Mouse (Mus musculus) urinary bladder, postnatal 10 days (tissue): ENCODE measurements around the gene Pmf1.

Experiments
- DNase-seq: peaks from one replicate; pipeline ENCODE4 v3.0.0; 2022; ENCODE audit warnings: low spot score

Gene Pmf1

DNA sequence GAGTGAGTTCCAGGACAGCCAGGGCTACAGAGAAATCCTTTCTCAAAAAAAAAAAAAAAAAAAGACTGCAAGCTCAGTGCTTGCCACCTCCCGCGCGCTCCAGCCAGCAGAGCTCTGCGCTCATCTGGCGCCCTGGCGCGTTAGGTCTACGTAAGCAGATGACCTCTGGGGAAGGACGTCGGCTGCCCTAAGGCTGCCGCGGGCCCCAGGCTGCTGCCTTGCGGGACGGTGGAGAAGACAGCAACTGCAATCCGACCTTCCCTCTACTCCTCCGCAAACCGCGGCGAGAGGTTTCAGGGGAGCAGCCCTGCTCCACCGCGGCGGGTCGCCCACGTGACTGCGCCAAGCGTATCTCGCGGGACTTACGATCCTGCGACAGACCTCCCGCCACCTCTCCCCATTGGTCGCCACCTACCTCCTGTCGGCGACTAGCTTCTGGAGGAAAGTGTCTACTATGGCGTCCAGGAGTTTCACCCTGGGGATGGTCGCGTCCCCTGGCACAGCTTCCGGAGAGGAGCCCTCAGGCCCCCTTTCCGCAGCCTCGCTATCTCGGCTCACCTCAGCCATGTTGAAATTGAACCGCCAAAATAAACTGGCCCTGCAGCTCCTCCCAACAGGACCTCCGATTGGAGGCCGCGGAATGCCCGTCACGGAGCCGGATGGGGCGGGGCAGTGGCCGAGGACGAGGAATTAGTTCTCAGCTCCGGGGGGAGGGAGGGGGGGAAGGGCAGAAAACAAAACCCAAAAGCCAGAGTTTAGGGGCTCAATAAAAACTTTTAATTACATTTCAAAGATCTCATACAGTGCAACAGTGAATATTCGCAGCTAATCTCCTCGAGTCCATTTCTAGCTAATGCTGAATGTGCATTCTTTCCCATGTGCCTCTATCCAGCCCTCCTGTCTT is at the start of gene Pmf1:
Gene Pmf1, minus strand, starts transcription at position 591 of the 904 bp plus-strand sequence.
- peak; percentile 74 for DNase-seq

DNA sequence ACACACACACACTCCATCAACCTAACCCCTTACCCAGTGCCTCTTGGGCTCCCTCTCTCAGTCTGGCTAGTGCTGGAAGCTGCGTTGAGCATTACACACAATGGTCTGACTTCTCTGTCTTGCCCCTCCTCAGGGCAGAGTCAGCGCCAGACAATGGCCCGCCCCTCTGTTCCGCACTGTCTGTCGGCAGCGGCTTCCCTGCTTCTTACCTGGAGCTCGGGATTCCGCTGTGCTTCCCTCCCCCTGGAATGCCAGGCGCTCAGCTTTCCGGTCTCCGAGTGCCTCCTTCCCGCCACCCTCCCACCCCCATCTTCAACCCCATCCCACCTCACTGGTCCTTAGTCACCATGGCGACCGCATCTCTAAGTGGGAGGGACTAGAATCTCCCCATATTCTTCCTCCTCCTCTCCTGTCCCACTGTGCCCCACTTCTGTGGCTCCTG is 48.7 kb upstream of the Pmf1 start:
- DNase-seq = no peak

DNA sequence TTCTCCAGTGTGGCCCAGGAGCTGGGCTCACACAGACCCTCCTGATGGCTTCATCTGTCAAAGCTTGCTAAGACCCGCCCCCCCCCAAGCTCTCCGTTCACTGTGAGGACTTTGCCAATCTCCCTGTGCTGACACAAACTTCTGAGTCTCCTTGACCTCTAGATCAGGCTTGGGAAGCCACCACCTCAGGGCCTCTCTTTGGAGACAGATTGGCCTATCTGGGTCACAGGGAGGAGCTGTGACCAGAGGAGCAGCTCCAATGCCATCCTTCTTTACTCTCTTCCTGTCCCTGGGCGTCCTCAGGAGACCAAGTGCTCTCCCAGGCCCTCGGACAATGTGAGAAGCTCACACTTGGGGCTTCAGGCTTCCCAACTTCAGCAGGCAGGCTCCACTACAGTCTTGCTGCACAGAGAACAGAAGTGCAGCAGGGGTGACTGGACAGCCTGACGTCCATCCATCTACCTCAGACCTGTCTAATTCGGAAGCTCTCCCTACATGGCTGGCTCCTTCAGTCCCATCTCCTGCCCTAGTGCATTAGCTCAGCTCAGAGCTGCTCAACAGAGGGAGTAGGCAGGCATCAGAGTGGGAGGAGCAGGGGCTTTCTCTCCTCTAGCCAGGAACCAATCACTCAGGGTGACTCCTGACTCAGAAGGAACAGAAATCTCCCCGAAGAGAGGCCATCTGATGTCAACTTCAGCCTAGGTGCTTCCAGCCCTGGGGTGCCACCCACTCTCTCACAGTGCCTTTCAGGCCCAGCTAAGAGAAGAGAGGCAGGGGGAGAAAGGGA is 46.8 kb upstream of the Pmf1 start:
- DNase-seq = no peak

DNA sequence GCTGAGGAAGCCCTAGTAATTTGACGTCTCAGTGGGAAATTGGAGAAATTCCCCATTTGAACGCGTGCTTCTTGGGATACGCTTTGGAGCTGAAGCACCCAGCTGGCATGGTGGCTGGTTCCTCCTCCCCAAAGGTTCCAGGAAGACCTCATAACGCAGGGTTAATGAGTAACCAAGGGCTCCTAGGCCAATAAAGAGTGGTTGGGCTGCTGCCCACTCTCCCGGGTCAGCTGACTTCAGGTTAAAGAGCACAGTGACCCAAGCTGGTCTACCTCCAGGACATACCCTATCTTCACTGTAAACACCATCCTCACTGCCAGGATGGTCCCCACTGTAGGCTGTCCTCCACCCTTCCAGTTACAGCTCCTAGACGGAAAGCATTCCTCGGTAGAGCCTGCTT is 46.2 kb upstream of the Pmf1 start:
- DNase-seq = no peak

DNA sequence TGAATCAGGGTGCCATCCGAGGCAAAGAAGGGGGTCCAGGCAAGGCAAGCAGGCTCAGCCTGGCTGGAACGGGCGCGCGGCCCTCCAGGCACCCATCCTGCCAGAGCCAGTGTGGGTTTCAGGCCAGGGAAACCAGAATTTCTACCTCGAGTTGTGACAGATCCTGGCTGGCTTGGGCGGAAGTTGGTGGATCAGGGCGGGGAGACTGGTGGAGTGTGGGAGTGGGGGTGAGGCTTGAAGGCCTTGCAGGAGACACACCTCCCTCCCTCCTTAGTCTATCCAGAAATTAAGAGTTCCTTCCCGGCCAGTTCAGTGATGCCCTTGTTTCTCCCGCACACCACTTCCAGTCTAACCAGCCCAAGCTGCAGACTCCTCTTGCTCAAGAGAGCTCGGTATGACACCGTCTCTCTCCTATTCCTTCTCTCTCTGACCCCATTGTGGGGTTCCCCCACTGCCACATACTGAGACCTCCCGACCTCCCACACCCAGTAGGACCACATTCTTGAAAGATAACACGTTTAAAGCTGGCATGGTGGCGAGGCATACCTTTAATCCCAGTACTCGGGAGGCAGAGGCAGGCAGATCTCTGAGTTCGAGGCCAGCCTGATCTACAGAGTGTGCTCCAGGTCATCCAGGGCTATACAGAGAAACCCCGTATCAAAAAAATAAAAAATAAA is 45.6 kb upstream of the Pmf1 start:
- DNase-seq = no peak

DNA sequence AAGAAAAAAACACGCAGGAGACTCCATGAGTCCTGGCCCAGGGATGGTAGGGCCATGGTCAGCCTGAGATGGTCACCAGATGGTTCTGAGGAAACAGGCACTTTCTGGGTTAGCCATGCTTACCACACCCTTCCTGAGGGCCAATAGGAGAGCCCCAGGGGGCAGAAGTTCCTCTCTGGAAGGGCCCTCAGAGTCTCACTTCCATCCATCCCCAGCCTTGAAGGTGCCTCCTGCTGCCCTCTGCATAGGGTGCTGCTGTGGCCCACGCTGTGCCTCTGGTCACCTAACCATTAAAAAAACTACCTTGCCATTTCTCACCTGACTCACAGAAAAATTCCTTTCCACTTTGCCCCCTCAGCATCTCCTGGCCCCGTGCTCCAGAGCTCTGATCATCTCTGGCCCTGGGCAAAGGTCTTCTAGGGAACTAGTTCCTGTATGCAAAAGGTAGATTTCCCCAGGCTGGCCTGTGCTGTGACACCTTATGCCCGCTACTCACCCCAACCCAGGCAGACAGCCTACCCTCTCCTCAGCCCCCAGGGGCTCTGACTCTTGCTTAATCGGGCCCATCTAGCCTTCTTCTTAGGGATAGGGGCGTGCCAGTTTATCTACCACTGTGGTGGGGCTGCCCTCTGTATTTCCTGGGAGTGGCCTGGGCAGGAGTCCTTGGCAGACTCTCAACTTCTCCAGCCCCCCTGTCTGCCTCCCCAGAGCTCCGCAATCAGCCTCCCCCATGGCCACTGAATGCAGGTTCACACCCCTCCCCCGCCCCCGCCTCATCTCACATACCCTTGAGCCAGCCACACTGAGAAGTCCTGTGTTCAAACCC is 44.8 kb upstream of the Pmf1 start:
- no peak for DNase-seq

DNA sequence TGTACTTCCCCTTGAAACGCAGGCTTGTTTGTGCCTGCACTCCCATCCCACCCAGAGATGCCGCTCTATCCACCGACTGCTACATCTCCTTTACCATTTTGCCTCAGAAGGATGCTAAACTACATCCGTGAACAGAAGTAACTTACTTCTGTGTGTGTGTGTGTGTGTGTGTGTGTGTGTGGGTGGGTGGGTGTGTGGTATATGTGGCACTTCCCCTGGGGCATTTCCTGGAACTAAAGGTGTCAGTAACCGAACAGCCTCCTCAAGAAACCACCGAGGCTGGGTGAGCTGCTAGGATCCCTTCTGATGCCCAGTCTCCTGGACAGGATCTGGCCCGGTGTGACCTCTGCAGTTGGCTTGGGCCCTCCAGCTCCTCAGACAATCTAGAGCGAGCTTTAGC is 43.9 kb upstream of the Pmf1 start:
- no peak for DNase-seq

DNA sequence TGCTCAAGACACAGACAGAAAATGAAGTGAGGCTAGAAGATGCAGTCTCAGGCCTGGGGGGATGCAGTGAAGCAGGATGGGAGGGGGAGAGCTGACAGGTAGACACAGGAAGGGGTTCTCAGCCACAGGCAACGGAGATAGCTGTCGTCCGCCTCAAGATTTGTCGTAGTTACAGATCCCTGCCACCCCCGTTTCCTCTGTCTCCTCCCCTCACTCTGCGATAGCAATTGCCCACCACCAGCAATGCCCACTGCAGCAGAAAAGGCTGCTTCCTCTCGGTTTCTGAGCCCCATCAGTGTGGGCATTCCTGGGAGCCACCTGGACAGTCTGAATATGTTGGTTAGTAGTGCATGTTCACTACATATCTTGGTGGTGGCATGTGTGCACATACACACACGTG is 43.2 kb upstream of the Pmf1 start:
- no peak for DNase-seq

DNA sequence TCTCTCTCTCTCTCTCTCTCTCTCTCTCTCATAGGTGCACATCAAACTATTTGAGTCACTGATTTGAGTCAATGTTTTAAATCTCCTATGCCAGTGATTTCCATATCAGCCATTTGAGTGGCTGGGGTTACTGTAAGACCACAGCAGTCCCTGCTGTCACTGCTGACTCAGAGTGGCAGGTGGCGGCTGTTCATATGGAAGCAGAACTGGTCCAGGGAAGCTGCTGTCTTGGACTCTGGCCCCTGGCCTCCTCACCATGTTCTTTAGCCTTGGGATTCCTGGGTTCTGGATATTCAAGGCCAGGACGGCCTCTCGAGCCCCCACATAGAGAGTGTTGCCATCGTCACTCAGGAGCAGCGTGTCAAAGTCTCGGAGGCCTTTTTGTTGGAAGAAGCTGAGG is 42.6 kb upstream of the Pmf1 start:
- DNase-seq = no peak

DNA sequence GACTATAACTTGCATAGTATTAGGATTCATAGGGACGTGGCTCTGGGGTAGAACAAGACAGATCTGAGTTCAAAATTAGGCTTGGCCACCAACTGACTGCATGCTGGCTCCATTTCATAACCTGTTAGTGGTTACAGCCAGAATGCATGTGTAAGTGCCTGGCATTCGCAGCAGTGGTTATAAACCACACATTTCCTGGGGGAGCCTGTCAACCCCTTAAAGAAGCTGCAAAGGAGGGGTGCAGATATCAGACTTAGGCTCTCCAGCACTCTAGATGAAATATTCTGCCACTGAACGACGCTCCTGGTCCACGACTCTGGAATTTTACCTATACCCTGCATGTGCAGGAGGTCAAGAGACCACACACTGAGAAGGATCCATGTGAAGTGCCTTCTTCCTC is 42.1 kb upstream of the Pmf1 start:
- DNase-seq = no peak

DNA sequence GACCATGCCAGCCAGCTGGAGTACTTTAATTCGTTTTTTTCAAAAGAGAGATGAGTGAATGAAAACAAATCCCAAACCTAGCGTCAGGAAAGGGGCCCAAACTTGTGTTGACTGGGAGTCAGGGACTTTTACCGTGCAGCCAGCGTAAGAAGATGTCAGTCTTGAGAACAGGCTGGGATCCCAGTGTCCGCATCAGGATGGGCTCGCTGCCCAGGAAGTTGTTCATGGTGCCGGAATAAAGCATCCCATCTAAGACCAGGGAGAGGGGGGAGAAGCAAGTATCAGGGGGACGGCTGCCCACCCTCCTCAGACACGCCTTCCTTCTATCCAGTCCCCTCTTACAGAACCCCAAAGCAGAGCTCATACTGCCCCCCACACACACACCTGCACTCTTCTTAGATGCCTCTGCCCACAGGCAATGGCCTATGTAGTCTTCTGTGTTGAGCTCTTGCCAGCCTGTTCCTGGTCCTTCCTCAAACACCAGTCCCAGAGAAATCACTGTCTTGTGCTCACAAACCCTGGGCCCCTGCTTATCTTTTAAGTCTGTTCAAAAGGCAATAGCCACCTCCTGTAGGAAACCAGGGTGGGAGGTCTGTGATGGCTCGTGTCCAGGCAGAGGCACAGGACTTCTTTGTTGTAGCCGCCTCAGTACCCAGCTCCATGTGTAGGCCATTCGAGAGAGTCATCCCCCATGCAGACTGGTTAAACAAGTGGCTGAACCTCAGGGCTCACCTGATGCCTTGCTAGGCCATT is 40.4 kb upstream of the Pmf1 start:
- DNase-seq = no peak

DNA sequence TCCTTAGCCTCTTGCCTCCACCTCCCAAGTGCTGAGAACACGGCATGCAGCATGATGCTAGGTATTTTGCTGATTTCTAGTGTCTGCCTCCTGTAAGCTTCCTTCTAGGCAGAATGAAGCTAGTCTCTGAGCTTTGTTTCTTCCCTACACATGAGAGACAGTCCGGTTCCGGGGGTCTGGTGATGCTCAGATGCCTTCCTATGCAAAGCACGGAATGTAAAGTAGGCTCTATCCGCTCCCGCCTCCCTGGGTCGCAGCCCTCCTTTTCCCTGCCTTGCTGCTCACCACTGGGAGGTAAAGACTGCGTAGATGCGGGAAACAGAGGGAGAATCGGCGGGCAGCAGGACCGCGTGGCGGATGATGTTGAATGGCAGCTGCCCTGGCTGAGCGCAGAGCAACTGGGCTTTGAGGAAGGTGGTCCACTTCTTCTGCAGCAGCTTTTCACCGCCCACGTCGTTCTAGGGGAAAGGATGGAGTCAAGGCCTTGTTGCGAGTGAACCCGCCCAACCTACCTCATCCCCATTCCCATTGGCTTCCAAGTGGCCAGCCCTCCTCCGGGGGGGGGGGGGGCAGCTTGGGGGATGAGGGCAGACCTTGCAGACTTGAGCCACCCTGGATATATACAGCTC is 39.4 kb upstream of the Pmf1 start:
- no peak for DNase-seq

DNA sequence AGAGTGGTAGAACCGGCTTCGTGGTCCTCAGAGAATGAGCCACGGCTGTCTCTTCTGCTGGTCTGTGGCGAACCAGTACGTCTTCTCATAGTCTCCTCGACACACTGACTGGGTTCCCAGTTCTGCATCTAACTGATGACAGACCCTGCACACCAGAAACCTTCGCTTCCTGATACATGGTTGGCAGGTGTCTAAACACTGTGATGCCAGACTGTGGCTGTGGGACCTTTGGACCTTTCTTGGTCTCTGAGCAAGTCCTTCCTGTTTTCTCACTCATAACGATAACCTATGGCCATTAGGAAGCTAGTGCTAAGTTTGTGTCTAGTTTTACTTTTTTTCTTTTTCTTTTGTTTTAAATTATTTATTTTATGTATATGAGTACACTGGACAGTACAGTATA is 38.3 kb upstream of the Pmf1 start:
- DNase-seq = no peak

DNA sequence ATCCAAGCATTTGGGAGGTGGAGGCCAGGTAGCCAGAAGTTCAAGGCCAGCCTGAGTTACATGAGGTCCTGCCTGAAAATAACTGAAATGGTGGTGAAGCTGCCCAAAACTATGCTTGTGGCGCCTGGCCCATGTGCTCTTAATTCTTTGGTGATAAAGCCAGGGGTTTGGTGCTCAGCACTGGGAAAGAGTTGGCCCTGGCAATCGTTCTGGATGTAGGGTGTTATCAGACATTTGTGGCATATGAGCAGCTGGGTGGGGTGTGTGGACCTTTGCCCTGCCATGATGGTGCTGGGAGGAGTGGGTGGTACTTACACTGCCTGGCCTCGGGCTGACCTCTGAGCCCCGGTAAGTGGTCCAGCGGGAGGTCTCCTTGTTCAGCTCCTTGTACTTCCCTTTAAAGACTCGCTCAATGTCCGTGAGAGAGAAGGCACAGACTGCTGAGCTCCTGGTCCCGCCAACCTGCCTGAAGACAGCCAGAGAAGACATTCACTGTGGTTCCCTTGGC is 37.6 kb upstream of the Pmf1 start:
- no peak for DNase-seq

DNA sequence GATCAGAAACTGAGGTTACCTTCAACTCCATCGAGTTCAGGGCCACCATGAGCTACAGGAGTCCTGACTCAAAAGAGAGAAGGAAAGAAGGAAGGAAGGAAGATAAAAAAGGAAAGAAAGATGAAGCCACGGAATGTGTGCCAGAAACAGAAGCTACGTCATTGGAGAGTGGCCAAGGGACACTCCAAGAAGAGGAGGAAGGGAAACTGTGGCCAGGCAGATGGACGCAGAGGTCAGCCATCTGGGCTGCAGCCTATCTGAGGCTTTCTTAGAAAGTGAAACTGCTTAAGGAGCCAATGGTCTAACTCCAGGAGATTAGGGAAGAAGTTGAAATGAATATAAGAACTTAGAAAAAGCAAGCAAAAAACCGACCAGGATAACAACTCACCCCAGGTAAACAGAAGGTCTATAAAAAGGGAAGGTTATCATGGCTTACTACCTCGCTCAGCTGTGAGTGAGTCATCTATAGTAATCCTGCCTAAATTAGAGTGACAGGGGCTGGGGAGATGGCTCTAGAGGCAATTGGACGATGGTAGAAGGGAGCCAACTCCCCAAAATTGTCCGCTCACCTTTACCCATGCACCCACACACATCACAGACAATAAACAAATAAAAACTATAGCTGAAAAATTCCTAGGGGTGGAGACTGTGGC is 36.5 kb upstream of the Pmf1 start:
- no peak for DNase-seq

DNA sequence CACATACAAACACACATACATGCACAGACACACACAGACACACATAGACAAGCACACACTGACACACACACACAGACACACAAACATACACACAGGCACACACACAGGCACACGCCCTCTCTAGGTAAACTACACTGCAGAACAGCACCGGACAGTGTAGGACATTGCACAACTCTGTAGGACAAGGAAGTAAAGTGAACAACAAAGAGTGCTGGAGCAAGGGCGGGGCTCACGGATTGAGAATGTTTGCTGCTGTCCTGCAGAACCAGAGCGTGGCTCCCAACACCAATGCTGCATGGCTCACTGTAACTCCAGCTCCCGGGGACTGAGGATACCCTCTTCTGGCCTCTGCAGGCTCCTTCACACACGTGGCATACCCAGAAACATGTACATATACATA is 32.8 kb upstream of the Pmf1 start:
- no peak for DNase-seq

DNA sequence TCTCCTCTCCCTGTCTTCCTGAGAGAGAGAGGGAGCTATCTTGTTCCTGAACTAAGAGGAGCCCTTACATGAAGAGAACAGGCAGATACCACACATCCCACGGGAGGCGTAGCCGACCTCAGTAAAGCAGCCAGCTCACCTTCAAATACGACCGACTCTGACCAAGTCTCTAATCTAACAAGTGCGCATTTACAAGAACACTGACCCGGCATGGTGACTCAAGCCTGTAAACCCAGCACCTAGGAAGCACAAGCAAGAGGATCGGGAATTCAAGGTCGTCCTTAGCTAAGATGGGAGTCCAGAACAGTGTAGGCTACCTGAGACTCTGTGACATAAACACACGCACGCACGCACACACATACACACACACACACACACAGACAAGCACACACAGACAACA is 32.4 kb upstream of the Pmf1 start:
- no peak for DNase-seq

DNA sequence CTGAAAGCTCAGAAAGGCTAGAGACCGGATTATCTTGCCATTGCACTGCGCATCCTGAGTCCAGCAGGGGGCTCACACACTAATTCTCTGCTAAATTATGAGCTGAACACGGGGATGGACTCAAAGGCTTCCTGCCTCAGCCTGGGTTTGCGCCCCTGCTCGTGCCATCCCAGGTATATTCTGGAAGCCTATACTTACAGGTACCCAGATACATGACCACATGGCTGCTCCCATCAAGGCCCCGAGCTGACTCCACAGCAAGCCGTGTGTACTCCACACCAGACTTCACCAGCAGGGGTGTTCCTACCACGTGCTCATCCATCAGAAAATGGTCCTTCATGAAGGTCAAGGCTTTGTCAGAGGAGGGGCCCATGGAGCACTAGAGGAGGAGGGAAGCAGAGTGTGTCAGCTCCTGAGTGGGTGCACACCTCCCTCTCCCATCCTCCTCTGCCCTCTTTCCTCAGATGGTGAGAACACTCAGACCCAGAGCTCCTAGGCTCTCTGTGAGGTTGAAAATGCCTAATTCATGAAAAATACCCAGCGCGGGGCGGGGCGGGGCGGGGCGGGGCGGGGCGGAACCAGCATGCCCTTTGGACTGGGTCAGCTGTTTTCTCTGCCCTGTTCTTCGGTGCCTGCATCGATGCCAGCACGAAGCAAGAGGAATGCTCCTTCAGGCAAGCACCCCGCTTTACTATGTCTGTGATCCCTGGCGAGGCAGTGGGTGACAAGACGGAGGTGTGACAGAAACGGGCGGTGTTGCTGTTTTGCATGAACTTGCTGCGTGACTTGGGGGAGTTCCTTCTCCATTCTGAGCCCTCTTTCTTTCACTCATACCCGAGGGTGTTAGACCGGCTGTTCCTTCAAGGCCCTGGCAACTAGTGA is 30.6 kb upstream of the Pmf1 start:
- DNase-seq = no peak

DNA sequence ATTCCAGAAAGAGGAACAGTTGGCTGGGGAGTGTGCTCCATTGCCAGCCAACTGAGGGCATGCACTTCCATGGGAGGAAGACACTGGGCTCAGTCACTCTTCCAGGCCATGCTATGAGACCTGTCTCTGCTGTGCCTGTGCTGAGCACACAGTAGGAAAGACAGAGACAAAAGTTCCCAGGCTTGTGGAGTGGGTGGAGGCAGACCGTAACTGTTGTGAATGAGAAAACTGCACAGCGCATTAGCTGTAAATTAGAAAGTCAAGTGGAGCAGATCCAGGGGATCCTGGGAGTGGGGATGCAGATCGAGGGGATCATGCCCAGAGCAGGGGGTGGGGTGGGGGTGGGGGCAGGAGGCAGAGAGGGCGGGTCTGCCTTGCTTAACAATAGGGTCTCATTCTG is 29.5 kb upstream of the Pmf1 start:
- no peak for DNase-seq
